Mouse (Mus musculus): ENCODE measurements around the gene Cep57l1.

DNA sequence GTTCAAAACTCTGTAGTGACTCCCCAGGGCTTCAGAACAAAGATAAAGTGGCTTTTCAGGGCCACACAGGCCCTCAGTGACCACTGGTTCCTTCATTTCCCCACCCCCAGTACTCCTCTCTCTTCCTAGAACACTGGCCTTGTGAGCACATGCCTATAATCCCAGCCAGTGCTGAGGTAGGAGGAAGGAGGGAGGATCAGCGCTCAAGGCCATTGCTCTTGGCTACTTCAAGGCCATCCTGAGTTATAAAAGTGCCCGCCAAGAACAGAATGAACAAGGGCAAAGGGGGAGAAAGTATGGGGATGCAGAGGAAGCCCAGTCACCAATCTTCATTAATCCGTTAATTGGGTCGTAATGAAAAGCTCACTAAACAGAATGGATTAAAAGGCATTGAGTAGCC is 44.1 kb downstream of the Cep57l1 start:
- TF ChIP-seq CTCF (IDR thresholded peaks at IDR 0.05 in 2 of 3, conservative IDR thresholded peaks at IDR 0.05 in 1 of 3; ENCODE audit: control insufficient read depth in 1 of 3, insufficient read depth in 1 of 3, low read depth in 2 of 3, low read length in 3 of 3, poor library complexity in 1 of 3, severe bottlenecking in 1 of 3): no peak
- TF ChIP-seq POLR2A (IDR thresholded peaks at IDR 0.05; ENCODE audit: control insufficient read depth in 1 of 2, insufficient read depth in 1 of 2, low read depth in 1 of 2, low read length in 2 of 2, poor library complexity in 1 of 2): no peak
- TF ChIP-seq RCOR1 (IDR thresholded peaks at IDR 0.05; ENCODE audit: low read depth, low read length): no peak
- no peak for TF ChIP-seq ZNF384 (IDR thresholded peaks at IDR 0.05; ENCODE audit: low read depth, low read length)
- TF ChIP-seq HCFC1 (IDR thresholded peaks at IDR 0.05; ENCODE audit: low read depth, low read length): no peak
- TF ChIP-seq SMC3 (IDR thresholded peaks at IDR 0.05; ENCODE audit: low read depth, low read length): no peak
- no peak for TF ChIP-seq EP300 (IDR thresholded peaks at IDR 0.05; ENCODE audit: low read depth in 1 of 2, low read length in 2 of 2)
- no peak for TF ChIP-seq POLR2AphosphoS5 (IDR thresholded peaks at IDR 0.05; ENCODE audit: borderline replicate concordance, low read depth, low read length)
- TF ChIP-seq TAL1 (IDR thresholded peaks at IDR 0.05; ENCODE audit: low read length): no peak
